19 mouse cellular contexts compared by ENCODE assay signal in the genomic region with DNA sequence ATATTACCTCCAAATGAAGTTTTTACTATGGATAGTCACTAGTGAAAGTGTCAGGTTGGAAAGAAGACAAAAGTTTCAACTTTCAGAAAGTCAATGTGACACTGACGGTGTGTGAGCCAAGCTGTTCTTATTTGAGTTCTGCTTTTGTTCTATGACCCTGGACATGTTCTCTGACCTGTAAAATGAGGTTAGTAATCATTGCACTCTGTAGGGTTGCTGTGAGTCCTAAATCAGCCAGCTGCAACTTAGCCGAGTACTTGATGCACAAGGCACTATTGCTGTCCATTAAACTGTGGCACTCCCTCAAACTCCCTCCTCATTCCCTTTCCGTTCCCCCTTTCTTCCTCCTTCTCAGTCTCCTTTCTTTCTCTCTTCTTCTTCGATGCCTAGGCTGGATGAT. TPM values are rescaled to one million over a fixed set of nuclear protein-coding genes. Genes with fewer than 3 reads are reported as not detected.
"Had no signal": no experiment of that assay in that cellular context is flagged by ENCODE, and none has a peak within 500 bp of the region (broad histone marks: within the 10 kb centered on the region; RNA-seq: fewer than 3 reads in every experiment).

No protein-coding gene starts in this region.

- H3K27ac ChIP-seq: midbrain, embryonic 10.5 days; midbrain, embryonic 12.5 days; neural tube, embryonic 13.5 days; neural tube, embryonic 15.5 days had no signal

- H3K36me3 ChIP-seq: midbrain, embryonic 10.5 days; midbrain, embryonic 12.5 days; neural tube, embryonic 13.5 days; neural tube, embryonic 15.5 days had no signal

- H3K27me3 ChIP-seq: midbrain, embryonic 12.5 days; neural tube, embryonic 13.5 days; neural tube, embryonic 15.5 days had no signal

- H3K9me3 ChIP-seq: midbrain, embryonic 10.5 days; midbrain, embryonic 12.5 days; neural tube, embryonic 13.5 days; neural tube, embryonic 15.5 days had no signal

- H3K4me1 ChIP-seq: midbrain, embryonic 10.5 days; midbrain, embryonic 12.5 days; neural tube, embryonic 13.5 days; neural tube, embryonic 15.5 days had no signal

- H3K4me3 ChIP-seq: midbrain, embryonic 10.5 days; midbrain, embryonic 12.5 days; myocyte; neural tube, embryonic 13.5 days; neural tube, embryonic 15.5 days had no signal

- DNase-seq: lung, embryonic 14.5 days; lung, postnatal 10 days; lung, postnatal 4 days; midbrain, embryonic 14.5 days; retina, postnatal 1 day; right cerebral cortex, adult 18-20 months; right cerebral cortex, postnatal 25 days; right cerebral cortex, postnatal 4 days; spleen, adult 18-20 months; thymus, adult 18-20 months; thymus, postnatal 14 days; thymus, postnatal 36 days had no signal

- H3K4me2 ChIP-seq: lung, embryonic 14.5 days; midbrain, embryonic 12.5 days; neural tube, embryonic 13.5 days; neural tube, embryonic 15.5 days had no signal

- H3K9ac ChIP-seq: lung, embryonic 14.5 days; midbrain, embryonic 12.5 days; neural tube, embryonic 13.5 days; neural tube, embryonic 15.5 days had no signal

- ATAC-seq: midbrain, embryonic 16.5 days had no signal

RNA-seq across cellular contexts. Expression of a gene that starts 37.4 kb away (rescaled TPM):
- total RNA-seq: megakaryocyte-erythroid progenitor cell, adult 5-6 weeks had no signal
